Mouse (Mus musculus) left cerebral cortex, postnatal 4 days (tissue): ENCODE measurements around the gene Ropn1l. TPM values are rescaled to one million over a fixed set of nuclear protein-coding genes. Genes with fewer than 3 reads are reported as not detected.

Experiments
- DNase-seq: peaks from one replicate; pipeline ENCODE4 v3.0.0-alpha.2; 2022
- intact Hi-C: fragments of 180-260 bp; cut with DNase I; formaldehyde crosslinking; loops from one replicate; pipeline ENCODE4 v1.15.1; 2025
- total RNA-seq, 2 experiments: library from RNA; stranded (reverse); gene quantifications; 2 replicates each; pipeline ENCODE4 v1.2.3; 2021

Gene Ropn1l
- total RNA-seq, 2 experiments from 2014 or later, result 0.77 to 1.1 TPM

DNA sequence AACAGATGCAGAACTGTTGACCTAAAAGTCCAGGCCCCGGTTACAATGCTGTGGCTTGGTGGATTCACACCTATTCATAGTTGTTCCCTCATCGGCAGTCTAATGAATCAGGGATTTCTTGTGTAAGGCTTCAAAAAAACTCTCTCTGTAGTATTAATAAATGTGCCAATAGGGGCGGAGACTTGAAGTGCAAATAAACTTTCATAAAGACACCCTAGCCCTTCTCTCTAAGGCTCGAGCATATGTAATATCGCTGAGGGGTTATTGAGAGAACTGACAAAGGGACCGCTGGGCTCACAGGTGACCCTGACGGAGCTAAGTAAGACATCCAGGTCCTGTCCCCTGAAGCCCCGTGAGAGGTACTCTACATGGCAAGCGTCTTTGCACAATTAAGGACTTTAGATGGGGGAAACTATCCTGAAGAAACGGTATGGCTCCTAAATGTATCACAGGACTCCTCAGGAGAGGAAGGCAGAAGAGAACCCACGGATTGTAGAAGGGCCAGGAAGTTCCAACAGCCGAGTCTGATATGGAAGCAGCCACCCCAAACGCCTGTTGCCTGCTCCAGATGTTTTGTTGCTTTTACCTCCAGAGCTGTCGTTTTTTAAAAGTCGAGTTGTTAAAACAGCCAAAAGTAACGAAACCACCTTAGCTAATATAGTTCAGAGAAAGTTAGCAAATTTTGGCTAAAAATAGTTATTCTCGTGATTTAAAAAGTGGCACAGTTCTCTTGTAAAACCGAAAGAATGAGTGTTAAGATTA, 1.0 kb downstream of the Ropn1l start:
- DNase-seq, result no peak
- intact Hi-C loops, result no loop called here

DNA sequence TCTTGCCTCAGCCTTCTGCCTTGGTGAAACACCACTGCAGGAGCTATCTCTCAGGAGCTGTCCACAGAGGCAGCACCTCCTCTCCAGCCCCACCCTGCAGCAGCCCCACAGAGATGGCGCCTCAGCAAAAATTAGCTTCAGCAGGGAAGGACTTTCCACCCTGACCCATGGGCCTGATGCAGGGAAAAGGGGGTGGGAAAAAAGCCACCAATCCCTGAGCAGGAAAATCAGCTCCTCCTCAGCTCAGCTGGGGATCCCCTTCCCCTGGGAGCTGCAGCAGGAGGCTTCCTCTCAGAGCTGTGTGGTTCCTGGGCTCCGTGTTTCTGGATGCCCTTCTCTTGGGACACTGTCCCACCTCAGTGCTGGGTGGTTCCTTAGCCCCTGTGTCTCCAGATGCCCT, 3.8 kb downstream of the Ropn1l start:
- DNase-seq, result no peak
- intact Hi-C loops, result loop anchor here (2.0 kb wide), 1 partner anchor 133 kb away; no protein-coding TSS in a partner anchor

DNA sequence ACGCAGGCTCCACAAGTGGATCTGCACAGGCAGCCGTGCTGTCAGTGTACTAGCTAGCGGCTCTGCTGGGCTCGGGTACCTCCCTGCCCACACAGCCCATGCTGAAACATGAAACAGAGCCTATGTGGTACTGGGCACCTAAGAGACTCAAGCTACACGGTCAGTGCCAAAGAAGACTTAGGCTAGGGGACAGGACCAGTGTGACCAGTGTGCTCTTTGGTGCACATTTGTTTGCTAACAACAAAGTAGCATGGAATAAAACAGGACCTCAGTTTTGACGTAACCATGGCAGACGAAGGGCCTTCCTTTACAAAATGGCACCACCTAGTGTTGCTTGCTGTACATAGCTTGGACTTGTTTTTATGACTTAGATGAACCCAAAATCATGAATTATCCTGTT, 6.4 kb downstream of the Ropn1l start:
- intact Hi-C loops, result no loop called here

DNA sequence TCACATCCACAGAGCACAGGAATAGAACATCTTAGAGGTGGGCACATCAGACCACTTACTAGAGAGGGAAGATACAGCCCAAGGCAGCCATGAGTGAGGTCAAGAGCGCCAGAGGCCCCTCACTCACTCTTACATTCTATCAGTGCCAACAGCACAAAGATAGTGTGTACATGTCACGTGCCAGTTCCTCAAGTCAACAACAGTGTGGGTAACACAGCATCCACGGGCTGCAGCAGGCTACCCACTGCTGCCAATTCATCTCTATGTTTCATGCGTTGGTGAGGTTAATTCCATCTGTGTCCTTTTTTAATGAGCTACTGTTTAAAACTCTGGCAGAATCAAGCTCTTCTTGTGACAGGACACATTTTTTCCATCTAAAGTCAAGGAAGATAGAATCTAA, 10.8 kb downstream of the Ropn1l start:
- intact Hi-C loops, result no loop called here
- DNase-seq, result no peak

More for the DNA sequence above, 6.4 kb downstream of the Ropn1l start:
- DNase-seq, result peak; percentile 33

DNA sequence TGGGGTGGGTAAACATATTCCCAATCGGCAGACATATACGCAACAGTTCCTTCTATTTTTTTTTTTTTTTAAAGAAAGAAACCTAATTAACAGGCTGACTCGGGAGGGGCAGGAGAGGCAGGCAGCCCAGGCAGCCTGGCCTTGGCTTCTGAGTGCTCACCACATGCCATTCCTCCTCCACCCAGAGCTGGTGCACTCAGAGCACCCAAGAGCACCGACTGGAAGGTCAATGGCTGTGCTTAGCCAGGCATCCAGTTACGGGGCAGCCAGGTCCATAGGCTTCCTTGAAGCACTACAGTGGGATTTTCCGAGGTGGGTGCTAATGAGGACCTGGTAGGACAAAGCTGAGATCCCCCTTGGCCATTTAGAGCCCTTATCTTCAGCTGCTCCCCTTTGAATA, 11.5 kb downstream of the Ropn1l start:
- DNase-seq, result no peak
- intact Hi-C loops, result no loop called here

DNA sequence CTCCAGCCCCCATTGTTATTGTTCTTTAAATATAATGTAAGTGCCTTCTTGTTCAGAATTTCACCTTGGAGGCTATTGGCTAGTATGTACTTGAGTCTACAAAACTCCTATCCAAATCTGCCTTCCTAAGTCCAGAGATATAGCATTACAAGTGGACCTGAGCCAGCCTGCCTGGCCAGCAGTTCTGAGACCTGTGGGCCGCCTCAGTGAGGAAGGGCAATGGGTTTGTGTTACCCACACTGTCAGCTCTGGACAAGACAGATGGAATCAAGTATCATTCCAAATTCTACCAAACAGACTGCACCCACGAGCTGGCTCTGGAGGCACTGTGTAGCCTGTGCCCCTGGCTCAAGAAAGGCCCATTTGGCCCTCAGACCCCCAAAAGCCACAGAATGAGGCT, 16.7 kb downstream of the Ropn1l start:
- DNase-seq, result no peak
- intact Hi-C loops, result no loop called here

DNA sequence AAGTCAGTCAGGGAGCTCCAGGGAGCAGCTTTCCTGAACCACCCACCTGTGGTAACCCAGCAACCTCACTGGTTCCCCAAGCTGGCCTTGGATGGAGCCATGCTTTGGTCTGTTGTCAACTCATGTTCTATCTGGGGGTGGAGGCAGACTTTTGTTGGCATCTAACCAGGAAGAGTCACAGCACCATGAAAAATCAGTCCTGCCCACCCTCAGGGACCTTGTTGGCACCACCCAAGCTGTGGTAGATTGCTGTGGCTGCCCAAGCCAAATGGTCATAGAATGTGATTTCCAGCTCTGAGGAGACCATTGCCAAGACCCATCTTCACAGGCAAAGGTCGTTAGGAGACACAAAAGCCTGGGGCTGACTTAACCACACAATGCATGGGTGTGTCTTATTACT, 17.5 kb downstream of the Ropn1l start:
- DNase-seq, result no peak
- intact Hi-C loops, result no loop called here

DNA sequence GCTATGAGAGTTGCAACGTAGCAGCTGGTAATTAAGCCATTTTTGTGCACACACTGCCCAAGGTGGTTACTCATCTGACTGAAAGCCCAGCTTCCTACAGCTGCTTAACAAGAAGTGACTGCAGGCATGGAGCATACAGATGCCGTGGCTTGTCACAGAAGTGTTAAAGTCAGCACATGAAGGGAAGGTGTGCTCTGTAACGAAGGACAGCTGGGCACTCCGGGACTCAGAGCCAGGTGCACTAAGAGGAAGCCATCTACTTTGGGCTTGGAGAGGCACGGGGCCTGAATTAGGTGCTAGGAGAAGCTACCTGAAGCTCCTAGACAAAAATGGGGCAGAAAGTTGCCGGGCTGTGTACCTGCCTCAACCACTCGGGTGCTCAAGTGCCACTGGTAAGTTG, 19.8 kb downstream of the Ropn1l start:
- intact Hi-C loops, result no loop called here
- DNase-seq, result no peak

DNA sequence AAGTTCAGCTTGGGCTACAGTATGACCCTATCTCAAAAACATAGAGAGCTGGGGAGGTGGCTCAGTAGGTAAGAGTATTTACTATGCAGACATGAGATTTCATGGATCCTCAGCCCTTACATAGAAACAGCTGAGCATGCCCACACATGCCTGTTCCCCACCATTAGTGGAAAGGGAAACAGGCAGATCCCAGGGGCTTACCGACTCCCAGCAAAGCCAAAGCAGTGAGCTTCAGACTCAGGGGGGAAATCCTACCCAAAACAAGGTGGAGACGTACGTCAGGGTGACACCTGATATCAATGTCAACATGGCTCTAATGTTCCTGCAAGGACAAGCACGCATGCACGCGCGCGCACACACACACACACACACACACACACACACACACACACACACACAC, 21.7 kb downstream of the Ropn1l start:
- intact Hi-C loops, result no loop called here
- DNase-seq, result no peak

DNA sequence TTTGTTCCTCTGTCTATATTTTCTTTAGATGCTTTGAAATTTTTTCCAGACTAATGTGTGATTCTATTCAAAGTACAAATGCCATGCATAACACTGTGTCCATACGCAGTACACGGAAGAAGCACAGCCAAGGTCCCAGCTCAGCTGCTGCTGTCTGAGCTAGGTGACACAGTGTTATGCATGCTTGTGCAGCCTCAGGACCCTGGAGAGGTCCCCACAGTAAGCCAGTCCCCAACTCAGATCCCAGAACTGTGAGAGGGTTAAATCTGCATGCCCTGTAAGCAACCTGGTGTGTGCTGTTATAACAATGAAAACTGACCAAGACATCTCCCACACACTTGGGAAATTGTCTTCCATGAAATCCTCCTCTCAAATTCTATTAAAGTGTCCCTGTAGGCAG, 23.5 kb downstream of the Ropn1l start:
- no peak for DNase-seq
- intact Hi-C loops, result no loop called here

DNA sequence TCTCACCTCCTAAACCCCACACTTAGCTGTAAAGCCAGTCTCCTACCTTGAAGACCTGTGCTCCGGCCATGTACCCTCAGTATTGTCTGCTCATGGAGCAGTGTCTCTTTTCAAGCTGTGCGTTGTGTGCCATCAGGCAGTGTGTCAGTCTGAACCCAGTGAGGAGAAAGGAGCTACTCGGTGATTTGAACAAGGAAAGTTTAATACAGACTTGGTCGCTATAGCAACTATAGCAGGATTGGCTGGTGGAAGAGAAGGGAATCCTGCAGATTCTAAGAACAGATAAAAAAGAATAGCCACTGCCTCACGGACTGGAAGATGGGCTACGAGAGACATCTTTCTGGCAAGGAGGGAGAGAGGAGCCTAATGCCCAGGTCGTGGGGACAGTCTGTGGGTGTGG, 24.1 kb downstream of the Ropn1l start:
- intact Hi-C loops, result no loop called here

DNA sequence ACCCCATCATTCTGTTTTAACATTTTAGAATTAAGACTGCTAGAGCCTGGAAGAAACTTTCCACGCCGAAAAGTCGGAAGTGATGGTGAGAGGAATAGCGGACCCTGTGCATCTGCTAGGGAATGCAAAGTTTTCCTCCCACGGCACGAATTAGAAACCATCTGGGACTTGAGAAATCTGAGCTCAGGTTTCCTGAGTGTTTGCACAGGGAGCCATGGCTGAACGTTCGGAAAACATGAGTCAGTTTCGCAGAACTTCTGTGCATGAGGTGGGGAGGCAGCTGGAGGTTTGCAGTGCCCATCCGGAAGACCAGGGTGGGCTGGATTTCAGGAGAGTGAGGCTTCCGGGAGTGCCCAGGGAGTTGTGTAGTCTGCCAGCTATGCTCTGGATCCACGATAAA, 25.0 kb downstream of the Ropn1l start:
- intact Hi-C loops, result no loop called here
- no peak for DNase-seq

More for the DNA sequence above, 24.1 kb downstream of the Ropn1l start:
- no peak for DNase-seq

DNA sequence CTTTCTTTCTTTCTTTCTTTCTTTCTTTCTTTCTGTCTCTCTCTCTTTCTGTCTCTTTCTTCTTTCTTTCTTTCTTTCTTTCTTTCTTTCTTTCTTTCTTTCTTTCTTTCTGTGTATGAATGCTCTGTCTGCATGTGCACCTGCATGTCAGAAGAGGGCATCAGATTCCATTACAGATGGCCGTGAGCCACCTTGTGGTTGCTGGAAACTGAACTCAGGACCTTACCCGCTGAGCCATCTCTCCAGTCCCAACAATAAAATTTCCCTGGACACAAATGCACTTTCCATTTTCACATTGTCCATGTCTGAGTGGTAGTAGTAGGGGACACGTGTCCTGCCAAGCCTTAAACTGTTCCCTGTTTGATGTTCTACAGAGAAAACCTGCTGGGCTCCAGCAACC, 26.1 kb downstream of the Ropn1l start:
- intact Hi-C loops, result no loop called here
- no peak for DNase-seq

DNA sequence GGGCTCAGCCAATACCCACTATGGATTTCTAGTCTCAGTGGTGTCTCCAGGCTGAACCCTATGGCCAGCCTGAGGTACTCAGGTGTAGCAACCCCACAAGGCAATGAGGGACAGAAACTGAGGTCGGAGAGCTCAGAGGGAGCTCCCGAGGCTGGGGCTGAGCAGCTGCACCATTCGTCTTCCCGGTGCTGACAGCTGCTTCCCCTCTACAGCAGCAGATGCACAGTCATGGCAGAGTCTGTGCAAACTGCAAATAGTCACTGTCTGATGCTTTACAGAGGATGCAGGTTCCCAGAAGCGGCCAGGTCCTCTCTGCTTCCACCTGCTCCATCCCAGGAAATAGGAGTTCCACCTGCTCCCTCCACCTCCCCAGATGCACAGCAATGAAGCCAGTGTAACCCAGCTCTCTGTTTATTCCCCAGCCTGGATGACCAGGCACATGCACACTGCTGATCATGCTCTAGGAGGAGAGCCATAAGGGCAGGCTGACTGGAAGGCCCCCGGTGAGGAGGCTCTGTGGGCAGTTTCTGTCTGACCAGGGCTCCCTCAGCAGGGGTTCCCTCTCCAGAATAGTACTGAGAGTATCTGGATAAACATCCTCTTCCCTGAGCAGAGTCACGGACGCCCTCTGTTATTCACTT, 27.4 kb downstream of the Ropn1l start:
- DNase-seq, result no peak
- intact Hi-C loops, result no loop called here

DNA sequence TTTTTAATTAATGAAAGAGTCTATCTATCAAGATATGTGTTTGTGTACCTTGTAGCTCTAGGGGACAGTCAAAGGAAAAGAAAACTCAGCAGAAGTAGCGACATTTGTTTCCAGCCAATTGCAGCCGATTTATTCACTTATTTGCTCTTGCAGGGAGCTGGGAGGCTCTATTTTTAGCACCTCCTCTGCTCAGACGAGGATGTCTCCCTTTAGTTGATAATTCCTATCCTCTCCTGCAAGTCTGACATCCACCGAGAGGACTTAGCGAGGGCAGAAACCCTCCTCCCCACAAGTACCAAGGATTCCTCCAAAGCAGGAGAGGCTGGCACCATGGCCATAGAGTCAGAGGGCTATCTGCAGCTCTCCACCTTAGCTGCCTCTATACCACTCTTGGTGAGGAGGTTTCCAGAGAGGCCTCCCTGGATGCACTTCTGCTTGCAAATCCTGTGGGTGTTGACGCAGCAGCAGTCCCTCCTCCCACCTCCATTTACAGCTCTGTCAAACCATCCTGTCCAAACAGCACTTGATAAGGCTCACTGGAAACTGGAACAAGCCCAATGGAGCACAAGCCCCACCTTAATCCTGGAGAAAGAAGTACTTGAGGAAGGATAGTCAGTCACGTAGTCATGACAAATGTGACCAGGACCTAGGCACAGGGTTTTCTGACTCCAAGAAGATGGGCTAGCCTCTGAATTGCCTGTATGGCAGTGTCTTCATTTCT, 30.7 kb downstream of the Ropn1l start:
- intact Hi-C loops, result no loop called here
- DNase-seq, result no peak

DNA sequence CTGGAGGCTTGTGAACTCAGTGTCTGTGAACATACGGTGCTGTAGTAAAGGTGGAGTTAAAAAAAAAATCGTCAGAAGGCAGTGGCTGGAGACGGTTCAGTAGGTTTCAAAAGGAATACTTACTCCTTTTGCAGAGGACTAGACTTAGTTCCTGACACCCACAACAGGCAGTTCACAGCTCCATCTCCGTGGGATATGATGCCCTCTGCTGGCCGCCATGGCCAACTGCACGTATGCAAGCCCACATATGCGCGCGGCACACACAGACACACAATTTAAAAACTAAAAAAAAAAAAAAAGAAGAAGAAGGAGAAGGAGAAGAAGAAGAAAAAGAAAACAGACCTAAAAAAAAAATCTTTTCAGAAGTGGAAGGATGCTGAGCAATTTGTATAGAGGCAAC, 34.5 kb downstream of the Ropn1l start:
- peak; percentile 25 for DNase-seq
- intact Hi-C loops, result no loop called here

DNA sequence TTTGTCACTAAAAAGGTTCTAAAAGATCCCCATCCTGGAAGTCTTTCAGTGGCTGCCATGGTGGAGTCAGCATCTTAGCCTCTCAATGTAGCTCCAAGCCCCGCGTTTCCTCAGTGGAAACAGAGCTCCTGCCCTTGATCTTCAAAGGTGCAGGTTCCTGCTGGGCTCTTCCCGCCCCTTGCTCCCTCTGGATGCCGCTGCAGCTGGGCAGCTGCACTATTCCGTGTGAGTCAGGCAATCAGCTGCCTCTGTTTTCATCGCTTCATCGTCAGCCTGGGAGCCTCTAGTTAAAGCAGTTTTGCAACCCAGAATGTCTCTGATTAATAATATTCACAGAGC, 34.9 kb downstream of the Ropn1l start:
- intact Hi-C loops, result no loop called here
- DNase-seq, result no peak

DNA sequence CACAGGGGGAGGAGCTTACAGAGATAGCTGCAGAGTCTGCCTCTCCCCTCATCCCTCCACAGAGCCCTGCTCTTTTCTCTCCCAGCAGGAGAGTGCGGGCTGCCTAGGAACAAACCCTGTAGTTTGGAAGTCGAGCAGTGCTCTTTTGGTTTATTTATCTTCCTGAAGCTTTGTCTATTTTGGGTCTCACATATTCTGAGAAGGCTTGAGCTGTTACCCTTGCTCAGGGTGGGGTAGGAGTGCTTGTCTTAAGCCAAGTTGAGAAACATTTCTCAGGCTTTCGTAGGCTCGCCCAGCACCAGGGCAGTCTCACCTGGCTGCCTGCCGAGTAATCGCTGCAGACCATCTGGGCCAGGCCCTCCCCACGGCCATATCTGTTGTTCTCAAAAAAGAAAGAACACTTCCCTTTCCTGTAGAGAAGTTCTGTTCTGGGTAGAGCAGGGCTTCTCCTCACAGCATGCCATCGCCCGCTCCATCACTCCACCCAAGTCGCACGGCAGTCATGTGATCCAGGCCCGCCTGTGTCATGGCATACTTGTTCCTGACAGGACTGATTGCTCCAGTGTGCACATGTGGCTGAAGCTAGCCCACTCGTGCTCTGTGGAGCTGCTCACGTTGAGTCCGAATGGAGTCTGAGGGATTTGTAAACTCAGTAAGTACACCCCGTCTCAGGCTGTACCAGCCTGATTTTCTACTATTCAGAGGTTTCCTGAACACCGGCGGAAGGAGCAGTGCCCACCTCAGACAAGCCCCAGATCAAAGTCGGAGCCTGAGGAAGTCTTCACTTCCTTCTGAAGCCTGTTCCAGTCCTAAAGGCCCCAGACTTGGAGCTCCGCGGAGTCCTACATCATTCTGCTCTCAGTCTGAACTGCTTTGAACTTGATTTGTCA, 35.5 kb downstream of the Ropn1l start:
- intact Hi-C loops, result no loop called here
- DNase-seq, result peak; percentile 66

DNA sequence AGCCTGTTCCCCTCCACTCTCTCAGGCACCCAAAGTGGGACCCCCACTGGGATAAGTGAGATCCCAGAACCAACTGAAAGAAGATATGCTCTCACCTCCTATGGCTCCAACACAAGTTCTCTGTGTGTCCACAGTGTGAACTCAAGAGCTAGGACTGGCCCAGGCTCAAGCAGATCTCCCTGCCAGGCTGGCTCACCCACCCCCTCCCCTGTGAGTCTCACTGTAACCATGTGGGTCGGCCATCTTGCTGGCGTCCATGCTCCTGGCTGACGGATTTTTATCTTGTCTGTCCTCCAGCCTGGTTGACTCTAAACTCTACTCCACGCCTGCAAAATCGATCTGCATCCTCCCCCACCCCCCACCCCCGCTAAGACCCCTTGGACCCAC, 36.1 kb downstream of the Ropn1l start:
- intact Hi-C loops, result no loop called here
- DNase-seq, result peak; percentile 49

DNA sequence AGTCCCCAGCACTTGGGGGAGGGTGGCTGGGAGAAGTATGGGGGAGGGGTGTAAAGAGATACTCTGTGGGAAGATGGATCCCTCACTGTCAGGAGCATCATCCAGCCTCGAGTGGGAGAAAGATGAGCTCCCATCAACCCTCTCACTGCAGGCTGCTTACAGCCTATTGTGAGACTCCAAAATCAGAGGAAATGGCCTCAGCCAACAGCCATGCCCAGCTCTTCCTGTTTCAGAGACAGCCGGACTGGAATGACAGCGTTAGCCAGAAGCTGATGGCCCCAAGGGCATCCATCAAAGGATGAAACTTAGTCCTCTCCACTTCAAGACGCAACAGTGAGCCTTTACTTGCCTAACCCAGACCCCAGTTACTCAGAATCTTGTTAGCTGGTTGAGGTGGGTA, 38.4 kb downstream of the Ropn1l start:
- intact Hi-C loops, result no loop called here
- DNase-seq, result no peak
